Mouse (Mus musculus): Measurements from ENCODE around the gene Dbr1. TPM values are rescaled to one million over a fixed set of nuclear protein-coding genes. Genes with fewer than 3 reads are reported as not detected.
A peak's percentile ranks its signal among the peaks of the same experiment; 100 is the strongest.

Dbr1 gene
- total RNA-seq, 4 experiments from 2014 or later, result 4.0 to 6.5 (median 5.5) TPM

DNA sequence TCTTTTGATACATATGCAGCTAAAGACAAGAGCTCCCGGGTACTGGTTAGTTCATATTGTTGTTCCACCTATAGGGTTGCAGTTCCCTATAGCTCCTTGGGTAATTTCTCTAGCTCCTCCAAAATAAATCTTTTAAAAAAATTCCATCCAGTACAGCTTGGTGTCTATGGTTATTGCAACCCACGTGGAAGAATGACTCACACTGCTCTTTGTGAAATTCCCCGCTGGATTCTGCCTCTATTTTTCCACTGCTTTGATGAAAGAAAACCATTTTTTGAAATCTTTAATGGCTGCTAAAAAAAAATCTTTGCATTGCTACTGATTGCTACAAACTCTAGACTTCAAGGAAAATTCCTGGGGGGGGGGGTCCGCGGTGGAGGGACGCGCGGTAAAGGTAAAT lies 44.1 kb downstream of the Dbr1 start:
- DNase-seq (ENCODE audit: low spot score in 2 of 2), result no peak

GRCm38 (mm10) chr9:99620196-99620595 lies 44.6 kb downstream of the Dbr1 start:
- DNase-seq (ENCODE audit: low spot score in 2 of 2), result no peak

GRCm38 (mm10) chr9:99622034-99622433 lies 46.4 kb downstream of the Dbr1 start:
- no peak for DNase-seq (ENCODE audit: low spot score in 2 of 2)

DNA sequence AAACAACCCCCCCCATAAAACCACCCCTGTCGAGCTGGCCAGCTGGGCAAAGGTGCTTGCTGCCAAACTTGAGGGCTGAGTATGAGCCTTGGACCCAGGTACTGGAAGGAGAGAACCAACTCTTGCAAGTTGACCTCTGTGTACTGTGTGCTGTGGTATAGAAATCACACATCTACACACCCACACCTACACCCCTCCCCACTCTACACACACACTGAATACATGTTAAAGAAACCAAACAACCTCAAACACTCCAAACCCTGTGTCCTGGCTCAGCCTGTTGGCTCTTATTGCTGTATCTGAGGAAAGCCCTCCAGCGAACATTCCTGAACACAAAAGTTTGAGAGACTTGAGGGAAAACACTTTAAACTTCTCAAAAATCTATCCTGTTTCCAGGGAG lies 47.4 kb downstream of the Dbr1 start:
- no peak for DNase-seq (ENCODE audit: low spot score in 2 of 2)

DNA sequence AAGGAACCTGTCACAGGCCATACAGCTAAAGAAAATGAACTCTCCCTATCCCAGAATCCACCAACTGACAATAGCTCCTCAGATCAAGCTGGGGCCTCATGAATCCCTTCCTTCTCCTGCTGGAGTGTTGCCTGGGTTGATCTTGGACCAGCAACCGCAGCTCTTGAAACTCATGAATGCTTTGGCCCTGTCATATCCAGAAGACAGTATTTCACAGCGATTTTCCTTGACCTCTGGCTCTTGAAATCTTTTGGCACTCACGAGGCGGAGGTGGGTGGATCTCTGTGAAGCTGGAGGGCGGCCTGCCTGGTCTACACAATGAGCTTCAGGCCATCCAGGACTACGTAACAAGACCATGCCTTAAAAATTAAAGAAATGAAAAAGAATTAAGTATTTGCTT lies 48.5 kb downstream of the Dbr1 start:
- no peak for DNase-seq (ENCODE audit: low spot score in 2 of 2)

DNA sequence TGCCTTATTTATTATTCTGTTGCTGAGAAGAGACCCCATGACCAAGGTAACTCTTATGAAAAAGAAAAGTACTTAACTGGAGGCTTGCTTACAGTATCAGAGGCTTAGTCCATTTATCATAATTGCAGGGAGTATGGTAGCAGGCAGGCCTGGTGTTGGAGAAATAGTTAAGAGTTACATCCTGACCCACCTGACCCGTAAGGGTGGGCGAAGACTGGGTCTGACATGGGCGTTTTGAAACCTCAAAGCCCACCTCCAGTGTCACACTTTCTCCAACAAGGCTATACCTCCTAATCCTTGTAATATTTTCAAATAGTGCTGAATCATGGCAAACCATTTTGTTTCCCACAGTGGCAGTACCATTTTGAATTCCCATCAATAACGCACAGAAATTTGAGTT lies 53.0 kb downstream of the Dbr1 start:
- no peak for DNase-seq (ENCODE audit: low spot score in 2 of 2)

DNA sequence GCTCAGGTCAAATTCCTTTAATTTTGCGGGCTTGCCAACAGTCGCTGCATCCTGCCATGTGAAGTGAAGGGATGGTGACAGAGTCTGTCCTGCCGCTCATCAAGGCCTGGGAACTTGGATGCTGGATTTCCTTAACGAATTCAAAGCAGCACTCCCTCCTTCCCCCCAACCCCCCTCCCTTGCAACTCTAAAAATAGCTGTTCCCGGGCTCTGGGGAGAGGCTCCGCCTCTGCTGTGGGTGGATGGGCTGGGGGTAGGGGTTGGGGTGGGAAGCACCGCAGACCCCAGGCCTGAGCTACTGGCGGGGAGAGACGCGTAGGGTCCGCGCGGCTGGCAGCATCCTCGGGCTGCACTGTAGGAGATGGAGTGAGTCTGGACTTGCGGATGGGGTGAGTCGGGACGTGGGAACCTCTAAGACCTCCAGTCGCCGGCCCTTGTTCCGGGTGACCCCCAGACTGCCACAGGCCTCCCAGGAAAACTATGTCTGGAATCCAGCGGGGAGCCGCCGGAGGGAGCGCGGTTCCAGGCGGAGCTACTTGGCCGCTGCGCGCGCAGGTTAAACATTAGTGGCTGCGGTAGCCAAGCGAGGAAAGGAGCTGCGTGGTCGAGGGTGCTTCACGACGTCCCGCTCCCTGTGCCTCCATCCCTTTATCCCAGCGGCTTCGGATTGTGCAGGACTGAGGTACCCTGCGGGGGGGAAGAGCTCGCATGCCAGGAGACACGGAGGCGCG lies 53.8 kb downstream of the Dbr1 start, which contains the start of gene Dzip1l:
Gene Dzip1l, plus strand, starts transcription at position 216 of the 731 bp plus-strand sequence.
- DNase-seq (ENCODE audit: low spot score in 2 of 2), result peak; percentile 35 to 47

GRCm38 (mm10) chr9:99630071-99630470 lies 54.5 kb downstream of the Dbr1 start:
- DNase-seq (ENCODE audit: low spot score in 2 of 2), result no peak

GRCm38 (mm10) chr9:99630528-99631125 lies 55.0 kb downstream of the Dbr1 start:
- no peak for DNase-seq (ENCODE audit: low spot score in 2 of 2)

DNA sequence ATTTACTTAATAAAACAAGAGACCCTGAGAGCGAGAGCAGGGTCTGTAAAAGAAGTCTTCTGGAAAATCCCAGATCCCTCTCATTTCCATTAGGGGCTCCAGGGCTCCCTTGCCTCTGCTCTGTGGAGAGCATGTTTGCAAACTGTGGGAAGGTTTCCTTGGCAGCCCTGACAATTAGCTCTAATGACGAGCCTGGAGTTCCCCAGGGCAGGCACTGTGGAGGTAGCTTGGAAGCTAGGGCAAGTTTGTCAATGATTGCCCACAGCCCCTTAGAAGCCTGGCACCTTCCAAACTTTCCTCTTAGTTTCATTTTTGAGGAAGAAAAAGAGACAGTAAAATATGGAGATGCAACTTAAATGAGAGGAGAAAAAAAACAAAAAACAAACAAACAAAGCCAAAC lies 56.2 kb downstream of the Dbr1 start:
- DNase-seq (ENCODE audit: low spot score in 2 of 2), result no peak

GRCm38 (mm10) chr9:99632264-99632663 lies 56.7 kb downstream of the Dbr1 start:
- no peak for DNase-seq (ENCODE audit: low spot score in 2 of 2)

Other genes with a start within 250 kb of the Dbr1 start
- gene Esyt3, start 217.2 kb upstream of the Dbr1 start, total RNA-seq (2022), result not detected
- 1 to 10 TPM; 3.5 to 7.7 (median 4.5) TPM for gene Mras, start 138.4 kb upstream of the Dbr1 start, total RNA-seq (2022)
- gene Nme9, start 124.3 kb upstream of the Dbr1 start, total RNA-seq (2022), result not detected
- gene Armc8, start 6.9 kb upstream of the Dbr1 start, total RNA-seq (2022), result 10 to 100 TPM; 21.6 to 24.5 (median 22.7) TPM
- gene A4gnt, start 36.7 kb downstream of the Dbr1 start, total RNA-seq (2022), result not detected
- 1 to 10 TPM; 1.1 to 2.1 (median 1.4) TPM for gene Dzip1l, start 53.7 kb downstream of the Dbr1 start, total RNA-seq (2022)
- not detected for gene Cldn18, start 141.5 kb downstream of the Dbr1 start, total RNA-seq (2022)